ENCODE assay signal across 27 mouse cellular contexts in genomic region chr14:22960166-22960565, GRCm38 (mm10).
DNase-seq lines count a peak whose midpoint lies in the region; ATAC-seq and TF ChIP-seq lines count a peak whose summit lies in the region.
"Had no signal": no experiment of that assay in that cellular context is flagged by ENCODE, and none has a peak within 500 bp of the region (broad histone marks: within the 10 kb centered on the region; RNA-seq: fewer than 3 reads in every experiment).

No protein-coding gene starts in this region.

- no peaks in the 10 kb centered on the region for H3K9me3 ChIP-seq in lung, postnatal 0 days (ENCODE audit: low read length)
- no peaks in the 10 kb centered on the region for H3K9me3 ChIP-seq in heart, embryonic 13.5 days
- H3K9me3 ChIP-seq: forebrain, embryonic 10.5 days; hindbrain, embryonic 15.5 days; liver, embryonic 15.5 days had no signal

- no peaks in the 10 kb centered on the region for H3K27me3 ChIP-seq in lung, postnatal 0 days (replicated peaks; ENCODE audit: insufficient read depth, low read length)
- no peaks in the 10 kb centered on the region for H3K27me3 ChIP-seq in heart, embryonic 13.5 days (replicated peaks)
- H3K27me3 ChIP-seq: CH12.LX; hindbrain, embryonic 15.5 days; liver, embryonic 15.5 days had no signal

- H3K4me2 ChIP-seq in lung, postnatal 0 days (replicated peaks; ENCODE audit: low read depth, low read length): no peak overlapping the region
- no peak overlapping the region for H3K4me2 ChIP-seq in heart, embryonic 13.5 days
- H3K4me2 ChIP-seq: hindbrain, embryonic 15.5 days; liver, embryonic 15.5 days had no signal

- TF ChIP-seq EP300 in lung, postnatal 0 days (IDR thresholded peaks at IDR 0.05): no peak

- DNase-seq in heart, adult 11 months: peak; percentile 96
- DNase-seq in heart, postnatal 4 days: no peak
- peak; percentile 3 for DNase-seq in lung, postnatal 14 days
- no peak for DNase-seq in lung, postnatal 0 days (ENCODE audit: low spot score)
- peak; percentile 59 for DNase-seq in skeletal muscle tissue, adult 2 months (ENCODE audit: low read depth, low spot score)
- no peak for DNase-seq in kidney, postnatal 36 days
- DNase-seq: adrenal gland, postnatal 10 days; B cell, adult 2 months; cerebellum, adult 2 months; cerebellum, postnatal 25 days; kidney, adult 2 months; right cerebral cortex, adult 18-20 months; right cerebral cortex, postnatal 4 days; thymus, adult 18-20 months; thymus, postnatal 36 days had no signal

- H3K4me1 ChIP-seq in lung, postnatal 0 days (ENCODE audit: insufficient read depth, low read depth, low read length): no peaks in the 10 kb centered on the region
- no peaks in the 10 kb centered on the region for H3K4me1 ChIP-seq in heart, embryonic 13.5 days
- H3K4me1 ChIP-seq: hindbrain, embryonic 15.5 days; liver, embryonic 15.5 days had no signal

- no peak overlapping the region for H3K4me3 ChIP-seq in lung, postnatal 0 days (ENCODE audit: low read depth, low read length)
- H3K4me3 ChIP-seq in heart, embryonic 13.5 days: no peak overlapping the region
- H3K4me3 ChIP-seq: forebrain, embryonic 10.5 days; hindbrain, embryonic 15.5 days; left cerebral cortex, adult 2 months; liver, embryonic 15.5 days; myocyte had no signal

- ATAC-seq in lung, postnatal 0 days: no peak
- no peak for ATAC-seq in heart, embryonic 13.5 days (ENCODE audit: extremely low read depth, insufficient number of reproducible peaks, low FRiP score, low TSS enrichment)
- ATAC-seq: forebrain, embryonic 16.5 days; midbrain, embryonic 16.5 days had no signal

- no peak overlapping the region for H3K9ac ChIP-seq in lung, postnatal 0 days (replicated peaks; ENCODE audit: low read depth)
- H3K9ac ChIP-seq in heart, embryonic 13.5 days: no peak overlapping the region
- H3K9ac ChIP-seq: hindbrain, embryonic 15.5 days; liver, embryonic 15.5 days had no signal

- H3K27ac ChIP-seq in lung, postnatal 0 days (ENCODE audit: low read length): no peak overlapping the region
- 0 out of 2 replicates have a peak overlapping the region, but pooled peaks have one; percentile 12 for H3K27ac ChIP-seq in heart, embryonic 13.5 days (replicated peaks)
- H3K27ac ChIP-seq: forebrain, embryonic 10.5 days; hindbrain, embryonic 15.5 days; kidney, postnatal 0 days; left cerebral cortex, adult 2 months; liver, embryonic 15.5 days; macrophage had no signal

- H3K36me3 ChIP-seq in lung, postnatal 0 days (ENCODE audit: insufficient read depth, low read length): no peaks in the 10 kb centered on the region
- H3K36me3 ChIP-seq in heart, embryonic 13.5 days: no peaks in the 10 kb centered on the region
- H3K36me3 ChIP-seq: forebrain, embryonic 10.5 days; G1E; hindbrain, embryonic 15.5 days; liver, embryonic 15.5 days had no signal

- TF ChIP-seq CTCF in lung, postnatal 0 days (IDR thresholded peaks at IDR 0.05): no peak

- WGBS in lung, postnatal 0 days: 71% methylated on average over 1 of the region's 1 CpGs
- 47% methylated on average over 1 of the region's 1 CpGs for WGBS in heart, embryonic 13.5 days

Comparison
In these comparisons a context has a peak if more than half of its experiments do, and no peak if none do; other contexts are left out.
1. DNase-seq: peak in heart, adult 11 months (single experiment), lung, postnatal 14 days (single experiment) and skeletal muscle tissue, adult 2 months (single experiment); none in heart, postnatal 4 days (single experiment), lung, postnatal 0 days (single experiment) and kidney, postnatal 36 days (0 of 2).